Mouse (Mus musculus): ENCODE measurements around the gene Fmnl2. TPM values are rescaled to one million over a fixed set of nuclear protein-coding genes. Genes with fewer than 3 reads are reported as not detected.

The Fmnl2 gene
- polyA plus RNA-seq, 1 experiment: not detected

DNA sequence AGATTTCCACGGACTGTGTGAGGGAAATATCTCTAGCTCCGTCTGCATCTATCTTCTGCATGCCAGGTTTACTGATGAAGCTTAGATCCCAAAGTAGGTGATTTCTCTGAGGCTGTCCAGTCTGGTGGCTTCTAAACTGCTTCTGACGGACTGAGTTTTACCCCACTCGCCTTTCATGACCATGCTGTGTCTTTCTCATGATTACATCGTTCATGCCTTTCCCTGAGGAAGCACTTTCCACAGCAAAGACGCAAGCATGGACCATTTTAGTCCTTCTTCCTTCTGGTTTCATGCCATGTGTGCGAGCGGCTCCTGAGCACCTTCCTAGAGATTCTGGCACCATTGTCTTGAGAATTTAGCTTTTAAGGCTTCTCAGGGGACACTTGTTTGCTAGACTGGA, 123.9 kb downstream of the Fmnl2 start:
- H3K4me1 ChIP-seq (ENCODE audit: control insufficient read depth): no peaks in the 10 kb centered on the region
- H3K9me3 ChIP-seq (ENCODE audit: control insufficient read depth, low read length): no peaks in the 10 kb centered on the region
- TF ChIP-seq TAL1 (IDR thresholded peaks at IDR 0.05; ENCODE audit: low read length): no peak
- no peak for TF ChIP-seq GATA1 (IDR thresholded peaks at IDR 0.05; ENCODE audit: low read length)
- H3K36me3 ChIP-seq (ENCODE audit: control insufficient read depth): no peaks in the 10 kb centered on the region
- no peaks in the 10 kb centered on the region for H3K27me3 ChIP-seq (ENCODE audit: control insufficient read depth)
- no peak overlapping the region for H3K4me3 ChIP-seq (replicated peaks)

DNA sequence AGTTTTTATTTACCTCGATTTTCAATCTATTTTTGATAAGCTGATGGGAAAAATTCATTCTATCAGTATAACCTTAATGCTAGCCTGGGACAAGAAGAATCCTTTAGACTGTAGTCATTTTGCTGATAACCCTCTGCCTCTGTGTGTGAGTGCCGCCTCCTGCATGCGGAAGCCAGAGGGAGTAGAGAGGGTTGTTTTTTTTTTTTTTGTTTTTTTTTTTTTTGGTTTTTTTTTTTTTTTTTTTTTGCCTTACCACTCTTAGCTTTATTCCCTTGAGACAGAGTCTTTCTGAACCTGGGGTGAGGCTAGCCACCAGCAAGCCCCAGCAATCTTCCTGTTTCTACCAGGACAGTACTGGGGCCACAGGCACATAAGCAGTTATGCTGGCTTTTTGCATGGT, 124.8 kb downstream of the Fmnl2 start:
- Histone ChIP-seq H3K4me1 (ENCODE audit: control insufficient read depth) (no peaks in the 10 kb centered on the region), H3K4me3 (replicated peaks) (no peak overlapping the region), H3K9me3 (ENCODE audit: control insufficient read depth, low read length) (no peaks in the 10 kb centered on the region), H3K36me3 (ENCODE audit: control insufficient read depth) (no peaks in the 10 kb centered on the region), H3K27me3 (ENCODE audit: control insufficient read depth) (no peaks in the 10 kb centered on the region)
- no peak for TF ChIP-seq GATA1 (IDR thresholded peaks at IDR 0.05; ENCODE audit: low read length)
- TF ChIP-seq TAL1 (IDR thresholded peaks at IDR 0.05; ENCODE audit: low read length): no peak

DNA sequence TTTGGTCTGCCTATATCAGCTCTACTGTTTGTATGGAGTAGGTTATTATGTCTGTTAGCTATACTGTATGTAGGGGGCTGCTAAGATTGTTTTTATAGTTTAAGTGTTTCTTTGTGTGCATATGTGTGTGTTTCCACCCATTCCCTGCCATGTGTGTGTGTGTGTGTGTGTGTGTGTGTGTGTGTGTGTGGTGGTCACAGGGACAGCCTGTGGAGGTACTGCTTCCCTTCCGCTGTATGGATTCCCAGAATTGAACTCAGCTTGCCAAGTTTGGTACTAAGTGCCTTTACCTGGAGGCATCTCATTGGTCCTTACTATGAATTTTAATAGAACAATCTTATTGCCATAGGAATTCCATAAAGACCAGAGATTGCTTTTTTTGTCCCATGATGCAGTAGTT, 126.9 kb downstream of the Fmnl2 start:
- no peak overlapping the region for H3K4me3 ChIP-seq (replicated peaks)
- no peaks in the 10 kb centered on the region for H3K27me3 ChIP-seq (ENCODE audit: control insufficient read depth)
- H3K4me1 ChIP-seq (ENCODE audit: control insufficient read depth): no peaks in the 10 kb centered on the region
- no peaks in the 10 kb centered on the region for H3K36me3 ChIP-seq (ENCODE audit: control insufficient read depth)
- no peaks in the 10 kb centered on the region for H3K9me3 ChIP-seq (ENCODE audit: control insufficient read depth, low read length)
- TF ChIP-seq GATA1 (IDR thresholded peaks at IDR 0.05; ENCODE audit: low read length) (no peak), TAL1 (IDR thresholded peaks at IDR 0.05; ENCODE audit: low read length) (no peak)

DNA sequence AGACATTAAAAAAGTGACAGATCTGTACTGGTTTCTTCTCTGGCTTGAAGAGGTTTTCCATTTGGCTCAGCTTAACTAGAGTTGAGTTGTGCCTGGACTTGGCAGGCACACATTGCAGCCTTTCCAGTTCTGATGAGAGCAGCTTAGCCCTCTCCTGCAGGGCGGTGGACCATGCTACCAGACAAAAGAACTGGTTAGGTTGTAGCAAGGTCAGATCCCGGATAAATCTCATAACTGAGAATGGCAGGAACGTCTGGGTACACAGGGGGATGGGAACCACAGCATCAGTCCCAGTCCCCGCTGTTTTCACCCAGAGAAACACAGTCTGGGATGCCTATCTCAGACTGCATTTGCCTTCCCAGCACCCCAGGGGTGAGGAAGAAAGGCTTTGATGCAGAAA, 127.5 kb downstream of the Fmnl2 start:
- Histone ChIP-seq H3K36me3 (ENCODE audit: control insufficient read depth) (no peaks in the 10 kb centered on the region), H3K4me1 (ENCODE audit: control insufficient read depth) (no peaks in the 10 kb centered on the region), H3K27me3 (ENCODE audit: control insufficient read depth) (no peaks in the 10 kb centered on the region), H3K9me3 (ENCODE audit: control insufficient read depth, low read length) (no peaks in the 10 kb centered on the region), H3K4me3 (replicated peaks) (no peak overlapping the region)
- TF ChIP-seq TAL1 (IDR thresholded peaks at IDR 0.05; ENCODE audit: low read length) (no peak), GATA1 (IDR thresholded peaks at IDR 0.05; ENCODE audit: low read length) (no peak)

DNA sequence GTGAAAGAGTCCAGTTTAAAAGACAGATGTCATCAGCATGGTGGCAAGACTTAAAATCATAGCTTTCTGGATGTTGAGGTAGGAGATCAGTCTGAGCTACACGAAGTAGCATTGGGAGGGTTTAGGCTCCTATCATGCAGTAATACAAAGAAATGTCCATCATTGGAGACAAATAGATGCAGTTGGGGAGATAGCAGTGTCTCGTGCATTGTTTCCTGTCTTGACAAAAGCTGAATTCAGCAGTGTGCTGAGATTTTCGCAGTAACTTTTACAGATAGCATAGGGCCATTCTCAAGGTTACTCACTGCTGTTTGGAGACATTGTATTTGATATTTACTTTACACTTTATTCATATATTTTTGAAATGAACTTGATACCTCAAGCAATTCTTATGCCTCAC, 128.7 kb downstream of the Fmnl2 start:
- Histone ChIP-seq H3K9me3 (ENCODE audit: control insufficient read depth, low read length) (no peaks in the 10 kb centered on the region), H3K27me3 (ENCODE audit: control insufficient read depth) (no peaks in the 10 kb centered on the region), H3K4me1 (ENCODE audit: control insufficient read depth) (no peaks in the 10 kb centered on the region), H3K4me3 (replicated peaks) (no peak overlapping the region), H3K36me3 (ENCODE audit: control insufficient read depth) (no peaks in the 10 kb centered on the region)
- TF ChIP-seq TAL1 (IDR thresholded peaks at IDR 0.05; ENCODE audit: low read length): no peak
- TF ChIP-seq GATA1 (IDR thresholded peaks at IDR 0.05; ENCODE audit: low read length): no peak

DNA sequence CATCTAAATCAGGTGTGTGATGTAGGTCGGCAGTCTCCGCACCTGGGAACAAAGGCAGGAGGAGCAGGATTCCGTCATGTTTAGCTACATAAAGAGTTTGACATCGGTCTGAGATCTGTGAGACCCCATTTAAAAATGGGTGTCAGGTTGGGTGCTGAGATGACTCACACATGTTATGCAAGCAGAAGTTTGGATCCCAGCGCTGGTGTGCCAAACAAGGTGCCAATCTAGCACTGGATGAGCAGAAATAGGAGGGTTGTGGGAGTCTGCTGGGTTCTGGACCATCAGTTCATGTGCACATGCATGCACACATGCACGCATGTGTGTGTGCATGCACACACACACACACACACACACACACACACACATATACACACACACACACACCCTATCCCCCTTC, 129.4 kb downstream of the Fmnl2 start:
- TF ChIP-seq TAL1 (IDR thresholded peaks at IDR 0.05; ENCODE audit: low read length) (no peak), GATA1 (IDR thresholded peaks at IDR 0.05; ENCODE audit: low read length) (no peak)
- Histone ChIP-seq H3K4me3 (replicated peaks) (no peak overlapping the region), H3K36me3 (ENCODE audit: control insufficient read depth) (no peaks in the 10 kb centered on the region), H3K9me3 (ENCODE audit: control insufficient read depth, low read length) (no peaks in the 10 kb centered on the region), H3K27me3 (ENCODE audit: control insufficient read depth) (no peaks in the 10 kb centered on the region), H3K4me1 (ENCODE audit: control insufficient read depth) (no peaks in the 10 kb centered on the region)

DNA sequence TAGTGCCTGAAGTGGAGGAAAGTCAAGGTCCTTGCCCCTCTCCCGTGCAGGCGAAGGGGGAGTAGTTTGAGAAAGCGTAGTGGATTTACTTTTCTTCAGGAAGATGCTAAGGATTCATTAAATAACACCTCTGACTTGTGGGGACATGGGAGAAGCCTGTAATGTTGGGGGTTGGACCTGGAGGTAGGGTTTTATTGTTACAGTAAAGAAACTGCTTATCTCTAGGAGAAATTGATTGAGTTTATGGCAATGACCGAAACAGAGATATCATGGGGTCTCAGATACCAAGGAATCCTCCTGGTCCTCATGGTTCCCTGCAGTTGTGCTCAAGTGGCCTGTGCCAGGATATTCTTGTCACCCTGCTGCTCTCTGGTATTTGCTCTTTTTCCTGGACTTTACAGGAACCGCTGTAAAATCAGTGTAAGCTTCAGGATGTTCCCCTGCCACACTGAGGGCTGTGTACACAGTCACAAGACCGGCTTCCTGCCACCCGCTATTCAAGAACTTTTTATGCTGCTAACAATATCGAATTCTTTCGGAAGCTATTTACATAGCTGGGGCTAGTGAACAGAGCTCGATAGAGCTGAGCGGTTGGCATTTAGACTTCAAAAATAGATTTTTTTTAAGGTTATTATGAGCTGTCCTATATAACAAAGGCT, 130.1 kb downstream of the Fmnl2 start:
- no peaks in the 10 kb centered on the region for H3K27me3 ChIP-seq (ENCODE audit: control insufficient read depth)
- H3K9me3 ChIP-seq (ENCODE audit: control insufficient read depth, low read length): no peaks in the 10 kb centered on the region
- no peak overlapping the region for H3K4me3 ChIP-seq (replicated peaks)
- H3K4me1 ChIP-seq (ENCODE audit: control insufficient read depth): no peaks in the 10 kb centered on the region
- H3K36me3 ChIP-seq (ENCODE audit: control insufficient read depth): no peaks in the 10 kb centered on the region
- no peak for TF ChIP-seq TAL1 (IDR thresholded peaks at IDR 0.05; ENCODE audit: low read length)
- no peak for TF ChIP-seq GATA1 (IDR thresholded peaks at IDR 0.05; ENCODE audit: low read length)

DNA sequence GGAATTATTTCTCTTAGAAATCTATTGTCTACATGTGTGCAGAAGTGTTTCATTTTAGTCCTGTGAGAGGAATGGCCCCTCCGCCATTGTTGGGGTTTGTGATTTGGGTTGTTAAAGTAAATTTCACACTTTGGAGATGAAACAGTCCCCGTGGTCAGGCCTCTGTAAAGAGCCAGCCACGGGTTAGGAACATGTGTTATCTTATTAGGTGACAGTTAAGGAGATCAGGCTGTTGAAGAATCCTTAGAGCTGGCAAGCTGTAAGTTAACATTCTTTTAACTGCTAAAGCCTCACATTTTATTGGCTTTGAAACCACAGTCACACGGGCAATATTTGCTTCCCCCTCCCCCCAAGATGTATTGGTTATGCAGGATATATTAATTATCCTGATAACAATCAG, 131.7 kb downstream of the Fmnl2 start:
- TF ChIP-seq TAL1 (IDR thresholded peaks at IDR 0.05; ENCODE audit: low read length): no peak
- Histone ChIP-seq H3K9me3 (ENCODE audit: control insufficient read depth, low read length) (no peaks in the 10 kb centered on the region), H3K4me3 (replicated peaks) (no peak overlapping the region), H3K36me3 (ENCODE audit: control insufficient read depth) (no peaks in the 10 kb centered on the region), H3K4me1 (ENCODE audit: control insufficient read depth) (no peaks in the 10 kb centered on the region), H3K27me3 (ENCODE audit: control insufficient read depth) (no peaks in the 10 kb centered on the region)

DNA sequence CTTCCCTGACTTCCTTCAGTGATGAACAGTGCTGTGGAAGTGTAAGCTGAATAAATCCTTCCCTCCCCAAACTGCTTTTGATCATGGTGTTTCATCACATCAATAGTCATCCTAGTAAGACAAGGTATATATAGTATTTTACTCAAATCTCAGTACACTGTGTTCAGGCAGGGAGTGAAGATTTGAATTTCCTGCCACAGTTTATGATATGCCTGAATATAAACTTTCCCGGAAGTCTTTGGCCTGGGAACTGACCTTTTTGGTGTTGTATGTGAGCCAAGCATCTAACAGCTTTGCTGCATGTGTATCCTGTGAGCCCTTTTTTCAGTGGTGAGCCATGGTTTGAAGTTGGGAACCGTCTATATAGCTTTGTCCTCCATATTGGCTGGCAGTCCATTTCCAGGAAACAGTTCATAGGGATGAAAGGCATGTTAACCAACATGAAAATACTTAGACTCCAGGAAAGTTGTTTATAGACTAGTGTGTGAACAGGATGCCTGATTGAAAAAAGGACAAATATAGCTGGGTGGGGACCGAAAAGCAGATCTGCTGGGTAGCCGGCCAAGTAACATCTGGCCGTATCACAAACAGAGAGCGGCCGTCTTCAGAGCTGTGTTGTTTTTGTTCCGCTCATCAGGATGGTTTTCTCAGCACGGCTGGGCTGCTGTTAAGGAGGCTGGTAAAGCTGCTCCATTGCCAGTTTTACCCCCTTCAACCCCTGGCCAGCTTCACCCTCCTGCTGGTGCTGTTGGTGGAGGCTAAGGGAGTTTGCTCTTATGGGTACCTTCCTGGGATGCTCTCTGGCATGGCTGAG, 133.4 kb downstream of the Fmnl2 start:
- Histone ChIP-seq H3K4me1 (ENCODE audit: control insufficient read depth) (no peaks in the 10 kb centered on the region), H3K4me3 (replicated peaks) (no peak overlapping the region), H3K27me3 (ENCODE audit: control insufficient read depth) (no peaks in the 10 kb centered on the region), H3K9me3 (ENCODE audit: control insufficient read depth, low read length) (no peaks in the 10 kb centered on the region), H3K36me3 (ENCODE audit: control insufficient read depth) (no peaks in the 10 kb centered on the region)
- no peak for TF ChIP-seq TAL1 (IDR thresholded peaks at IDR 0.05; ENCODE audit: low read length)
- no peak for TF ChIP-seq GATA1 (IDR thresholded peaks at IDR 0.05; ENCODE audit: low read length)
